Mouse (Mus musculus): ENCODE results near the gene Mlc1. TPM values are rescaled to one million over a fixed set of nuclear protein-coding genes. Genes with fewer than 3 reads are reported as not detected.

Gene Mlc1
- total and polyA plus RNA-seq, 3 experiments: not detected

- in situ Hi-C loops (cut with MboI; ENCODE audit: low pct_ligation_motif_present, low pct_unique_long_range_greater_than_20kb, low sequenced_read_pairs) (no loop called here), dilution Hi-C loops (cut with MboI; ENCODE audit: extremely low pct_ligation_motif_present, extremely low pct_unique_long_range_greater_than_20kb, low sequenced_read_pairs) (no loop called here)
- Histone ChIP-seq H3K79me2 (replicated peaks; ENCODE audit: control insufficient read depth, extremely low read depth, insufficient read depth, poor library complexity, severe bottlenecking) (no peaks in the 10 kb centered on the region), H3K27ac (ENCODE audit: insufficient read depth, low read depth) (no peak overlapping the region), H3K9ac (ENCODE audit: insufficient read depth, low read depth) (no peak overlapping the region), H3K4me1 (ENCODE audit: control insufficient read depth in 1 of 2, insufficient read depth in 2 of 2) (no peaks in the 10 kb centered on the region), H3K4me2 (ENCODE audit: insufficient read depth, low read depth, poor library complexity, severe bottlenecking) (no peak overlapping the region), H3K4me3 (replicated peaks in 1 of 3; ENCODE audit: low read depth in 2 of 3, low read length in 2 of 3, poor library complexity in 1 of 3) (no peak overlapping the region), H3K27me3 (replicated peaks) (peaks cover 81% of the 10 kb centered on the region), H3K9me3 (replicated peaks; ENCODE audit: low read length) (peaks cover 9% of the 10 kb centered on the region), H3K36me3 (replicated peaks in 1 of 2; ENCODE audit: control insufficient read depth in 1 of 2, insufficient read depth in 1 of 2, low read length in 1 of 2) (no peaks in the 10 kb centered on the region)
- no peak for DNase-seq (ENCODE audit: extremely low read depth)
- TF ChIP-seq TBP (conservative IDR thresholded peaks at IDR 0.05; ENCODE audit: low read depth, low read length) (no peak), EP300 (IDR thresholded peaks at IDR 0.05; ENCODE audit: low read length) (no peak), ETS1 (conservative IDR thresholded peaks at IDR 0.05; ENCODE audit: low read depth, low read length) (no peak), NELFE (IDR thresholded peaks at IDR 0.05; ENCODE audit: low read depth, low read length) (no peak), TCF12 (IDR thresholded peaks at IDR 0.05; ENCODE audit: low read depth, low read length) (no peak), ZNF384 (IDR thresholded peaks at IDR 0.05; ENCODE audit: low read depth, low read length) (no peak), CTCF (conservative IDR thresholded peaks at IDR 0.05 in 1 of 2, IDR thresholded peaks at IDR 0.05 in 1 of 2; ENCODE audit: low read depth in 2 of 2, low read length in 2 of 2) (no peak), MAX (IDR thresholded peaks at IDR 0.05; ENCODE audit: low read length) (no peak), RCOR1 (conservative IDR thresholded peaks at IDR 0.05; ENCODE audit: low read depth, low read length) (no peak), ZKSCAN1 (IDR thresholded peaks at IDR 0.05; ENCODE audit: borderline replicate concordance, low read depth, low read length) (no peak), UBTF (IDR thresholded peaks at IDR 0.05; ENCODE audit: low read depth, low read length) (no peak), SIN3A (IDR thresholded peaks at IDR 0.05; ENCODE audit: low read length) (no peak), GABPA (IDR thresholded peaks at IDR 0.05; ENCODE audit: insufficient replicate concordance, low read depth, low read length) (no peak), MYC (IDR thresholded peaks at IDR 0.05; ENCODE audit: low read depth, low read length) (no peak), MAZ (IDR thresholded peaks at IDR 0.05; ENCODE audit: low read depth, low read length) (no peak), USF2 (conservative IDR thresholded peaks at IDR 0.05; ENCODE audit: low read depth, low read length) (no peak)
Measured at GRCm38 (mm10) chr15:88943896-88944551, 34.8 kb downstream of the Mlc1 start.

- no peaks in the 10 kb centered on the region for H3K36me3 ChIP-seq (replicated peaks in 1 of 2; ENCODE audit: control insufficient read depth in 1 of 2, insufficient read depth in 1 of 2, low read length in 1 of 2)
- peaks cover 9% of the 10 kb centered on the region for H3K9me3 ChIP-seq (replicated peaks; ENCODE audit: low read length)
- in situ Hi-C loops (cut with MboI; ENCODE audit: low pct_ligation_motif_present, low pct_unique_long_range_greater_than_20kb, low sequenced_read_pairs): no loop called here
- dilution Hi-C loops (cut with MboI; ENCODE audit: extremely low pct_ligation_motif_present, extremely low pct_unique_long_range_greater_than_20kb, low sequenced_read_pairs): no loop called here
- no peak for DNase-seq (ENCODE audit: extremely low read depth)
- no peak for TF ChIP-seq USF2 (conservative IDR thresholded peaks at IDR 0.05; ENCODE audit: low read depth, low read length)
- TF ChIP-seq EP300 (IDR thresholded peaks at IDR 0.05; ENCODE audit: low read length): no peak
- no peak for TF ChIP-seq PAX5 (IDR thresholded peaks at IDR 0.05; ENCODE audit: low read length)
- TF ChIP-seq POLR2A (IDR thresholded peaks at IDR 0.05; ENCODE audit: low read depth, low read length): no peak
- TF ChIP-seq RAD21 (IDR thresholded peaks at IDR 0.05; ENCODE audit: low read depth, low read length): no peak
- no peak for TF ChIP-seq CHD1 (IDR thresholded peaks at IDR 0.05; ENCODE audit: low read depth, low read length)
- TF ChIP-seq TBP (conservative IDR thresholded peaks at IDR 0.05; ENCODE audit: low read depth, low read length): no peak
- no peak for TF ChIP-seq MEF2A (IDR thresholded peaks at IDR 0.05; ENCODE audit: borderline replicate concordance, low read depth, low read length)
- TF ChIP-seq ZKSCAN1 (IDR thresholded peaks at IDR 0.05; ENCODE audit: borderline replicate concordance, low read depth, low read length): no peak
- no peaks in the 10 kb centered on the region for H3K4me1 ChIP-seq (ENCODE audit: control insufficient read depth in 1 of 2, insufficient read depth in 2 of 2)
- H3K27me3 ChIP-seq (replicated peaks): peaks cover 77% of the 10 kb centered on the region
- no peak overlapping the region for H3K9ac ChIP-seq (ENCODE audit: insufficient read depth, low read depth)
- no peak overlapping the region for H3K4me3 ChIP-seq (replicated peaks in 1 of 3; ENCODE audit: low read depth in 2 of 3, low read length in 2 of 3, poor library complexity in 1 of 3)
- no peak overlapping the region for H3K27ac ChIP-seq (ENCODE audit: insufficient read depth, low read depth)
- no peaks in the 10 kb centered on the region for H3K79me2 ChIP-seq (replicated peaks; ENCODE audit: control insufficient read depth, extremely low read depth, insufficient read depth, poor library complexity, severe bottlenecking)
- H3K4me2 ChIP-seq (ENCODE audit: insufficient read depth, low read depth, poor library complexity, severe bottlenecking): no peak overlapping the region
Measured at GRCm38 (mm10) chr15:88942783-88943182, 36.0 kb downstream of the Mlc1 start.

Measured in CH12.LX (cell line).